Mouse (Mus musculus) liver, postnatal 0 days (tissue): Measurements from ENCODE around the gene Cldn10.

Source experiments
- CTCF ChIP-seq: sonication (generic); IDR thresholded peaks from 2 replicates; pipeline ENCODE4 v1.5.1; 2016; ENCODE audit warnings: antibody characterized with exemption, low read depth
- EP300 ChIP-seq: IDR thresholded peaks from 2 replicates; pipeline ENCODE4 v1.6.1; 2016; ENCODE audit warnings: antibody characterized with exemption, low read depth, mild to moderate bottlenecking

DNA sequence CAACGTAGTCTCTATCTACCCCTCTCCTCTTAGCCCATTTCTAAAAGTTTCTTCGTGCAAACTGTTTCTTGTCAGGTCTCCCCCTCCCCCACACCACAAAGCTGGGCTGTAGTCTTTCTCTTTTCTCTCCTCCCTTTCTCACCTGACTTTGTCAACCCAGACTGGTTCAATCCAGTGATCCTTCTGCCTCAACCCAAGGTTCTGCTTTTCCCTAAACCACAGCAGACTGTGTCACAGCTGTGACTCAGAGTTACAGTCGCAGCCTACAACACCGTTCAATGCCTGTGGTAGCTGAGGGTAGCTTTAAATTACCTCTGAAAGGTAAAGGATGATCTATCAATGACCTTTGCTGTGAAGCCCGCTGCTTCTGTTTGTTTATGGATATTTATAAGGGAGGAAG, 21.3 kb upstream of the Cldn10 start:
- TF ChIP-seq EP300, result no peak
- no peak for TF ChIP-seq CTCF
